Mouse (Mus musculus) brain, adult 10 weeks (tissue): ENCODE measurements around the gene Krtap8-1. TPM values are rescaled to one million over a fixed set of nuclear protein-coding genes. Genes with fewer than 3 reads are reported as not detected.

ENCODE experiments used
- polyA plus RNA-seq: library from polyadenylated mRNA; stranded (reverse); fragments of 350-450 nt; fragmentation: Illumina TruSeq; extraction: RNeasy Lipid Tissue Mini Kit (QIAGEN cat#74804); gene quantifications from one replicate; pipeline ENCODE4 v1.2.3, GENCODE M21; 2015; ENCODE audit warnings: low read depth, low replicate concordance

Gene Krtap8-1
- polyA plus RNA-seq, result not detected

DNA sequence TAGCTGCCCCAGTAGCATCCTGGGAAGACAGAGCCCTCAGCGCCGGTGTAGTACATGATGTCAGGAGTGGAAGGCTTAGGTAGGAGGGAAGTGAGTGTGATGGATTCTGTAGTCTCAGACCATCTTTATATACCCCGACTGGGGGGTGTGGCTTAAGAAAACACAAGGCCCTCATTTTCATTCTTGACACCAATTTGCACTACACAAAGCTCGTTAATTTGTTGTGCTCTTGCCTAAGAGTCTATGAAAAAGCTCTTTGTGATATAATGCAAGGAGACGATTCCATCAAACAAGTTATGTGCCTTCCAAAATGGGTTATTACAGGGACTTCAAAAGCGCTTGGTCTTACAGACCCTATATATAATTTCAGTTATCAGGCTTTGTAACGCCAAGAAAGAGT lies at the start of gene Krtap8-1:
TSS of gene Krtap8-1 (minus strand) at position 101 of the 400 bp plus-strand sequence.

DNA sequence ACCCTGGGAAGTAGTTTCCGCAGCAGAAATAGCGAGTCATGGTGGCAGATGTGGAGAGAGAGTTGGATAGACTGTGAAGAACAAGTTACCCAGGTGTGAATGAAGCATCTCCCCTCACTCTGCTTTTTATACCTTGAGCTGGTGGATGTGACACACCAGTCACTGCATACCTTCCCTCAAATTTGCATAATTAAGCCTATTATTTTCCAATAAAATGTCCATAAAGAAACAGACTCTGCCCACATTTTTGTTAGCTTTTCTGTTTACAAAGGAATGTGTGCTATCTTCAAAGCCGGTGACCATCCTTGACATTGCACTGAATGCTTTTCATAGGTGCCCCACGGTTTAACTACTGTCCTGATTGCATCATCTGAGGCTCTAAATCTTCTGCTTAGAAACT lies 20.5 kb upstream of the Krtap8-1 start, which contains the start of gene Krtap7-1:
TSS of gene Krtap7-1 (minus strand) at position 101 of the 400 bp plus-strand sequence.

Other genes with a start within 250 kb of the Krtap8-1 start
- not detected for gene Krtap21-1, start 84.1 kb downstream of the Krtap8-1 start, polyA plus RNA-seq
- not detected for gene Krtap6-2, start 67.8 kb downstream of the Krtap8-1 start, polyA plus RNA-seq
- not detected for gene Krtap7-1, start 20.4 kb upstream of the Krtap8-1 start, polyA plus RNA-seq
- gene Krtap11-1, start 83.2 kb upstream of the Krtap8-1 start, polyA plus RNA-seq, result not detected